Mouse (Mus musculus) heart, adult 2 months (tissue): ENCODE data around the gene Cpd.

Experiments
- CTCF ChIP-seq: fragments of 200-600 bp; IDR thresholded peaks from 2 replicates; pipeline ENCODE4 v1.8.1; 2022; ENCODE audit warnings: antibody characterized with exemption, mild to moderate bottlenecking, moderate library complexity
- EP300 ChIP-seq: fragments of 200-500 bp; IDR thresholded peaks from 2 replicates; pipeline ENCODE4 v1.6.1; 2011; ENCODE audit warnings: low read depth, low read length, control low read depth; ENCODE audit not compliant: insufficient read depth
- POLR2A ChIP-seq: fragments of 200-500 bp; IDR thresholded peaks from 2 replicates; pipeline ENCODE4 v1.6.1; 2011; ENCODE audit warnings: mild to moderate bottlenecking, low read depth, low read length, control low read depth; ENCODE audit not compliant: insufficient read depth

GRCm38 (mm10) chr11:76896360-76896759 is 49.5 kb upstream of the Cpd start:
- TF ChIP-seq POLR2A (no peak), CTCF (no peak), EP300 (no peak)
